Mouse (Mus musculus) fat pad, adult 2 months (tissue): Measurements from ENCODE around the gene Klf17.
"Not testable (repeated sequence)": the region's sequence is repeated elsewhere in the genome, so short reads cannot be mapped to it uniquely, and the experiment has no call there.

Experiments used
- DNase-seq: peaks from one replicate; pipeline ENCODE4 v3.0.0-alpha.2; 2011; ENCODE audit warnings: low read depth, low spot score; ENCODE audit errors: extremely low read depth

Klf17 gene

DNA sequence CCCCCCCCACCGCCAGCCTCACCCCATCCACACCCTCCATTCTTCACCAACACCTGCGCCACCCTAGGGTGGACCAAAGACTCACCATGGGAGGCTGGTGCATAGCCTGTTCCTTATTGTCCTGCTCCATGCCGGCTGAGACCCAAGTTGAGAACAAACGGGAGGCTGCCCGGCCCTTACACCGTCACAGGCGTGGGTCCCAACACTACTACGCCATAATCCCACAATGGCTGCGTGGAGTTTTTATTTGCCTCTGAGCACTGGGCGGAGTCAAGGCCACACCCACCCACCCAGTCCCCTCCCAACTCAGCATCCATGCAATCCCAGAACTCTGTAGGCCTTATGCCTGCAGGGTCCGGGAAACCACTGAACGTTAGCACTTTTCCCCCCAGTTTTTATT, at the start of gene Klf17:
Klf17 (minus strand) TSS at position 233 of the 400 bp plus-strand sequence.
- DNase-seq = no peak

DNA sequence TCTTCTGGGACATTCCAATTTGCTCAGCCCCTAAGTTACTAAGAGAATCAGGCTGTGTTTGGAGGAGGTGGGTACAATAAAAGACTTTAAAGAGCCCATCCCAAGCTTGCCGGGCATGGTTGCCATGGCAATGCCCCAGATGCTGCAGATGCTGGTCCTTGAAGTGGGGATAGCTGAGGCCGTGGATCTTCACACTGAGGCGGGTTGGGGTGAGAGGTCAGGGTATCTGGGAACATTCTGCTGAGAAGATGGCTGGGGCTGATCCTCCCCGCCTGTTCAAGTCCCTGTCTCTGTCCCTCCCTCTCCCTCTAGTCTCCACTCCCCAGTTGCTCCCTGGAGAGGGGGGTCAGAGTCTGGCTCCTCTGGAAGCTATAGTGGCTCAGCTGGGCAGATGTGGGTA, 48.9 kb upstream of the Klf17 start:
- DNase-seq = no peak

DNA sequence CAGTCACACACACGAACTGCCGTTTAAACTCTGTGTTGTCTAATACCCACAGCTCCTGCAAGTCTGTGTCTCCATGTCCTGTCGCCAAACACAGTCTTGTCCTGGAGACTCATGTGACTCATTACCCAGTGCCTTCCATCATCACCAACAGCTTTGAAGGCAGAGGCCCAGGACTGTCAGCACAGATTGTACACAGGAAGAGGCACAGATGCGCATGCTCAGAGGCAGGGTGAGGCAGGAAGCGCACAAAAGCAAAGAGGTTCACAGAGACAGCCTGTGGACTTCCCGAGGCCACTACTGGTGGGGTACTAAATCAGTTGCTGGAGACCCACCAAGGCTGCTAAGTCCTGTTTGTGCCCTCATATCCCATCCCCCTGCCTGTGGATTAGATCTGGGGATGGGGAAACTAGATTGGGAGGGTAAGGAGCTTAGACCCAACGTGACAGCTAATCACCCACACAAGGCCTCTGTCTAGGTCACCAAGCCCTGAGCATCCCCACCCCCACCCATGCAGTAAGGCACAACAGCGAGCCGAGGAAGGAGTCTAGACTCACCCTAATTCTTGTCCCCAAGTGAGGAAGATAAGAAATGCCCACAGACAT, 48.2 kb upstream of the Klf17 start:
- DNase-seq = no peak

DNA sequence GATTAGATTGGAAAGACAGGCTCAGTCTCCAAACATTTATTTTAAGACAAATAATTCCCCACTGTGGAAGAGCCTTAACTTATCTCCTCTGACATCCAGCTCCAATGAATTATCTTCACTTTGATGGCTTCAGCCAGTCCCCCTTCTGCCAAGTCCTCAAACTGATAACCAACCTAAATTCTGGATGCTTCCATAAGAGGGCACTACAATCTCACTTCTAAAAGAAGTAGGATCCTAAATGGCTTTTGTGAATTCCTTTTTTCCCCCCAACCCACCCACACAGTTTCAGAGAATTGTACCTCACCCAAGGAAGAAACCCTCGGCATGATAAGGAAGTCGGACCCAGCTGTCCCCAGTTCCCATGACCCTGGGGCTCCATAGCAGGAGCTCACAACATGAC, 45.5 kb upstream of the Klf17 start:
- no peak for DNase-seq

DNA sequence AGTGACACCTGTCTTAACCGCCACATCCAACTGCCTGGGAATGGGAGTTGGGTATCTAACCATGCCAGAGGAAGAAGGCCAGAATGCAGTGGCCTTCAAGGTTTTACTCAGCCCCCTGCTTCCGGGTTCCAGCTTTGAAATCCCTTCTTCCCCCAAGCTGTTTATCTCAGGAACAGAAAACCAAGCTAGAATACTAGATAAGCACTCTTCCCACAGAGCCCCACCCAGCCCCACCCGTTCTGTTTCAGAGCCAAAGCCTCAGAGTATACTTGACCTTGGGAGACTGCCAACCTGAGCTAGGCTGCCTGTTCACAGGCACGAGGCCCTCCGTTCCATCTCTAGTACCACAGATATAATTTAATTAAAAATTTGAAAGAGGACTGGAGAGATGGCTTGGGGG, 41.5 kb upstream of the Klf17 start:
- DNase-seq = no peak

DNA sequence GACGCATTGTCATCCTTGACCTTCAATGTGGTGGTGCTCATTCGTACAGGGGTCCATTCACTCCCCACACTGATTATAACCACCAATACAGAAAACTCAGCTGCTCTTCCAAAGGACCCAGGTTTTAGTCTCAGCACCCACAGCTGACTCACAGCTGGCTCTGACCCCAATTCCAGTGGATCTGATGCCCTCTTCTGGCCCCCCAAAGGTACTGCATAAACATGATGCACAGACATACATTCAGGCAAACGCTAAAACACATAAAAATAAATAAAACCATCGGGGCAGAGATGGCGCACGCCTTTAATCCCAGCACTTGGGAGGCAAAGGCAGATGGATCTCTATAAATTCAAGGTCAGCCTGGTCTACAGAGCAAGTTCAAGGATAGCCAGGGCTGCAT, 34.5 kb upstream of the Klf17 start:
- DNase-seq = no peak

DNA sequence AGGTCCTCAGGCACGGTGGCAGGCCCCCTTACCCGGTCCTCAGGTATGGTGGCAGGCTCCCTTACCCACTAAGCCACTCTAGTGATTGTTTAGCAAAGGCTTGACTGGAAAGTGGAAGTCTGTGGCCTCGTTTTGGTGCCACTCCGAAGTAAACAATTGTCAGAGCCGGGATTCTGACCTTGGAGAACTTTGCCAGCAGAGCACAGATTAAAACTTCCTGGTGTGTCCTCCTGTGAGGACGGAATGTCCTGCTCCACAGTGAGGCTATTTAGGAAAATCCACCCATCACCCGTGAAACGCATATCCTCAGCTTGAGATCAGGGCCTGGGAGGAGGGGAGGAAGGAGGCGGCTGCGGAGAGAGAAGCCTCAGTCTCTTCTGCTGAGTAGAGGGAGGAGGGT, 22.9 kb upstream of the Klf17 start:
- DNase-seq = no peak

DNA sequence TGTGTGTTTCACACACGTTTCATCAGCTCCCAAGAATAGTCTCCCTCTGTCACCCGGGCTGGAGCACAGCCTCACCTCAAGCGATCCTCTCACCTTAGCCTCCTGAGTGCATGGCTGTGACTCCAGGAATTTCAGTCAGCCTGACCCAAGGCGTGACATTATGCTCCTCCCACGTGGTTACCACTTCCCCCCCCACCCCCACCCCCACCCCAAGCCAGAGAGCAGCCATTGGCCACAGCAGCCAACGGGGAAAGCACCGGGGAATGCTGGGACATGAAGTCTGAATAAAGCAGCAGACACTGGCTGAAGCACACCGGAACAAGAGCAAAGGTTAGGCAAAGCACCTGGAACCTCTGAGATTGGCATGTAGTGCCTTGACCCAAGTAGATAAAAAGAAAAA, 21.5 kb upstream of the Klf17 start:
- DNase-seq = no peak

DNA sequence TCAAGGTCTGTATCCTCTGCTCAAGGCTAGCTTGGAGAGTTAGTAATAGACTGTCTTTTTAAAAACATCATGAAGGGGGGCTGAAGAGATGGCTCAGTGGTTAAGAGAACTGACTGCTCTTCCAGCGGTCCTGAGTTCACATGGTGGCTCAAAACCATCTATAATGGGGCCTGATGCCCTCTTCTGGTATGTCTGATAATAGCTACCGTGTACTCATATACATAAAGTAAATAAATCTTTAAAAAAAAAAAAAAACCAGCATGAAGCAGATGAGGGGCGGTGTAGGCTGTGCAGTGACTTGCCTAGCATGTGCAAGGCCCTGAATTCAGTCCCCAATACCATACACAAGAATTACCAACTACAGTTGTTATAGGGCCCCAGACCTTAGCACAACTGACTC, 17.5 kb upstream of the Klf17 start:
- DNase-seq = no peak

DNA sequence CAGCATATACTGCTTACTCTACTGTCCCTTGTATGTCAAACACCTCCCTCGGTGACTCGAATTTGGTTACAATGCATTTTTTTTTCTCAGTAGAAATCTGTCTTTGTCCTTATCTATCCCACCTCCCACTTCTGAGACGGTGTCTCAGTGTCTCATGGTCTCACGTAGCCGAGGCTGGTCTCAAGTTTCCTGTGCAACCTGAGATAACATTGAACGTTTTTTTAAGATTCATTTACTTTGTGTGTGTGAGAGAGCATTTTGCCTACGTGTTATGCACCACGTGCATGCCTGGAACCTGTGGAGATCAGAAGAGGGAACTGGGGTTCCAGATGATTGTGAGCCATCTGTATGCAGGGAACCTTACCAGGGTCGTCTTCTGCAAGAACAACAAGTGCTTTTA, 7.5 kb upstream of the Klf17 start:
- no peak for DNase-seq

DNA sequence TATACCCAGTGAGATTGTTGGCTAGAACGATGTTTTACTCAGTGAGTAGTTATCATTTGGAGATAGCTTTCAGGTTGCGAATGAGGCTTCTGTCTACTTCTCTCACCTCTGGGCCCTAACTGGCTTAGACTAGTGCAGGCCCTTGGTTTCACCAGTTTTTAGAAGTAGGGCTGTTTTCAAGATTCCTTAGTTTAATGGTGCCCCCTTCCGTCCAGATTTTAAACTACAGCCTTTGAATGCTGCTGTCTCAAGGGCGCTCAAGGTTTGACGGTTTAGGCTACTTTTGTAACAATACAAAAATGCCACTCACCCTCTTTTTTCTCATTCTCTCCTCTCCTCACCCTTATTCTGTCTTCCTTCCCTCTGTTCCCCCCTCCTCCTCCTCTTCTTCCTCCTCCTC, 5.5 kb upstream of the Klf17 start:
- no peak for DNase-seq

DNA sequence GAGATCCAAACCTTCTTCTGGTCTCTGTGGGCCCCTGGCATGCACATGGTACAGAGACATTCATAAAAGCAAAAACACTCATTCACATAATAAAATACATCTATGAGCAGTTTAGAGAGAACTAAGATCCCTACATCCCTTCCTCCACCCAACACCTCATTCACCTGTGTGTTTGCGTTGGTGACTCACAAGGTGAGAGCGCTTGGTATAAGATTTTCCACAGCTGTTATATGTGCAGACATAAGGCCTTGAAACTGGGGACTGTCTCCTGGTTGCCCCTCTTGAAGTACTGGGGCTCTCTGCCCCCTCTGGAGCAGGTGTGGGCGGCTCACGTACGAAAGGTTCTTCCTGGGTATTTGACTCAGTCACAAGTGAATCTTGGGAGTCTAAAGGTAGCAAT, 5.3 kb downstream of the Klf17 start:
- DNase-seq = no peak

DNA sequence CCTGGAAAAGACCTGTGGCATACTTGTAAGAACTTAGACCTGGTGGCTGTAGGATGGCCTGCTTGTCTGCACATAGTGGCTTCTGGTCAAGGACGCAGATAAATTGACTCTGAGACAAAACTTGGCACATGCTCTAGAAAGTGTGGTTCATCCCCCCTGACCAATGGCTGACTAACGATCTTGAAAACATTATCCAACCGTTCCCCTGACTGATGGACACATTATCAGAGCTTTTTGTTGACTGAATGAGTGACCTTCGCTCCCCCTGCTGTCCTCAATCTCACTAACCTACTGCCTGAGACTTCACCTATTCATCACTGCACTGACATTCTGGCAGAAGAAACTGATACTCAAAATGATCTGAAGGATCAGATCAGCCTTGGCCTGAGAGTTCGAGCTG, 13.0 kb downstream of the Klf17 start:
- not testable (repeated sequence) for DNase-seq

DNA sequence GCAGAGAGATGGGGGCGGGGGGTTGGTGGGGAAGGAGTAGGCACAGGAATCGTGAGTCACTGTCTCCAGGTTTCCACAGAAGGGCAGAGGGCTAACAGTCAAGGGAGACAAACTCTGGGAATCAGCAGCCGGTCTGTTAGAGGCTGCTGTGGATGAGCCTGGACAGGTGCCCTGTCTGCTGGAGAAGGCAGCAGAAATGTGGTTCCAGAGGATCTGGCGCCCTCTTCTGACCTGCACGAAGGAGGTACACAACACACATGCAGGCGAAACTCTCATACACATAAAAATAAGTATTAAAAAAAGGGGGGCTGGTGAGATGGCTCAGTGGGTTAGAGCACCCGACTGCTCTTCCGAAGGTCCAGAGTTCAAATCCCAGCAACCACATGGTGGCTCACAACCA, 27.9 kb downstream of the Klf17 start:
- DNase-seq = no peak

DNA sequence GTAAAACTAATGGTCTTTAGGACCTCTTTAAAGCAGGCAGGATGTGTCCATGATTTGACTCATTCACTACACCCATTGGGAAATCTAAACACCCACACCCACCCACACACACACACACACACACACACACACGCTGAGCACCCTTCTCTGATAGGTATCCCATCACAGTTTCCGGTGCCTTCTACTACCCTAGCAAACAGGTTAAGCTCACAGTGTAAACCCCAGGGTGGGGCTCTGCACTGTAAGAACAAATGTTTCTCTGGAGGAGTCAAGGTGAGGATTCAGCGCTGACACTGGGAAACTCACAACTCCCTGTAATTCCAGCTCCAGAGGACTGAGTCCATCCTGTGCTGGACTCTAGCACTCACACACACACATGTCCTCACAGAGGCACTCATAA, 33.5 kb downstream of the Klf17 start:
- DNase-seq = no peak

DNA sequence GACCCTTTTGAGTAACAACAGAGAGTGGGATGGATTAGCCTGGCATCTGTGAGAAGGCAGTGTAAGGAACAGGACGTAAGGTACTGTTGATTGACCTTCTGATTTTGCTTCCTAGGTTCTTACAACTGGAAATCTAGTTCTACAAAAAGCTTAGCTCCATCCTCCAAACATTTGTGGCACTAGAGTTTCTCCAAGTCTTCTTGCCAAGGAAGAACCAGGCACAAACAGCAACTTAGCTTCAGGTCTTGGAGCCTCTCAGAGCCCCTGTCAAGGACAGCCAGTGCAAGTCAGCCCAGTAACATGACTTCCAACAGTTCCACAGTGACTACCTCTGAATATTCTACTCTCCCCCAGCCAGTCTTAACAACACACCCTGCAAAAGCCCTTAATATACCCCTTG, 41.3 kb downstream of the Klf17 start, which contains the start of gene Gm12845:
Gm12845 (plus strand) TSS at position 301 of the 400 bp plus-strand sequence.
- no peak for DNase-seq

DNA sequence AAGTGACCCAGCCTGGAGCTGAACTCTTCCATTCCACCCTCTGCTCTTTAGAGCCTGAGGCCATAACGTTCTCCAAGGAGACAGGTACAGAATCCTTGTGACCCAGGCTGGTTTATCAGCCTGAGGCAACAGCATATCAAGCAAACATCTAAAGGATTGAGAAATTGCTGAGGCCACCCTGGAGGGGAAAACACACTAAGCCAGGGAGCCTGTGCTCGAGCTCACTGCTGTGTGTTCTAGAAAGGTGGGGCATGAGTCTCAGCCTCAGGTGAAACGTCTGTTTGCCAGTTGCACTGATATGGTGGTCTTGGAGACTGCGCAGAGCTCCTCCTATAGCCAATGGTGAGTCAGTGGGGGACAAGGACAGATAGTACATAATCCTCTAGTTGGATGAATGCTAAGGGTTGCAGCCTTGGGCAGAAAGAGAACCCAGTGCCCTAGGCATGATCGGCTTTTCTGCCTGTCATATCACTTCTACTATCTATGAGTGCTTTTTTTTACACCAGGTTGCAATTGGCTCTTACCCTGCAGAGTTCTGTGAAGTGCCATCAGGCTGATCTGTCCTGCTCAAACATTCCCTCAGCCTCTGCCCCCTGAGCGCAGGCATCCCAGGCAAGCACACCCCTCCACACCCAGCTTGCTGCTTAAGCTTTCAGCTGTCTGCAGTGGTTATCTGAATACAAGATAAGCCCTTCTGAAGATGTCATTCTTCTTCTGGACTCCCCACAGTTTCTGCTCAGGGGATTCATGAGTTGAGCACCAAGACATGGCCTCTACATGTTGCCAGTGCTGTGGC, 51.9 kb downstream of the Klf17 start:
- no peak for DNase-seq

DNA sequence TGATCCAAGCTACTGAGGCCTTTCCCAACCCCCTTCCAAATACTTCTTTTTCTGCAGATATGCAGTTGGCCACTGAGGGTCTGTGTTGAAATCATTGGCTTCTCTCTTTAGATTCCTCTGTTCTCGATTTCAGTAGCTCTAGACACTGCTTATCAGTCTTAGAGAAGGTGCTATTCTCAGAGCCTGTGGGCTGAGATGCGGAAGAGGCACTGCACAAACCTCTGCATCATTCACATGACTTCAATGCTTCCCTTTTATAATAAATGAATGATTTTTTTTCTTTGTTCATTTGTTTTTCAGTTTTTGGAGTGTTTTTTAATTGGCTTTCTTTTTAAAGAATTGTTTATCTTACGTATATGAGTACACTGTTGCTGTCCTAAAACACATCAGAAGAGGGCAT, 53.1 kb downstream of the Klf17 start:
- no peak for DNase-seq

DNA sequence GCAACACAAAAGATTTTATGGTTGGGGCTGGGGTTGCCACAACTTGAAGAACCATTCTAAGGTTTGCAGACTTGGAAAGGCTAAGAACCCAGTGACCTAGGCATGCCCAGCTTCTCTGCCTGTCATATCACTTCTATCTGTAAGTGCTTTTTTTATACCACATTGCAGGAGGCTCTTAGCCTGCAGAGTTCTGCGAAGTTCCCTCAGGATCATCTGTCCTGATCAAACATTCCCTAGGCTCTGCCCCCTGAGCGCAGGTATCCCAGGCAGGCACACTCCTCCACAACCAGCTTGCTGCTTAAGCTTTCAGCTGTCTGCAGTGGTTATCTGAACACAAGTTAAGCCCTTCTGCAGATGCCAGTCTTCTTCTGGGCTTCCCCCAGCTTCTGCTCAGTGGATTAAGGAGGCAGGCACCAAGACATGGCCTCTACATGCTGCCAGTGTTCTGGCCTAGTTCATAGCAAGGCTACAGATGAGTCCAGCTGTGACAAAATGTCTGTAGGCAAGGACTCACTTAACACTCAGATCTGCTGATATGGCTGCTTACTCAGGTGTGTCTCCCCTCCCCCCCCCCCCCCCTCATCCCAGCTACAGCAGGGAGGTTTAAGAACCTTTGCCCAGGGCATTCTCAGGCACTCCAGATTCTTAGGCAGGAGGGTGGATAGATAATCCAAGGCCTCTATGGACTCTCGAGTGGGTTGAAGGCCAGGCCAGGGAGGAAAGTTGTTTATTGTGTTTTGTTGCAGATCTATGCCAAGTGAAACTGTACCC, 56.5 kb downstream of the Klf17 start:
- DNase-seq = no peak
